ENCODE assay signal across 23 mouse cellular contexts in the genomic region with DNA sequence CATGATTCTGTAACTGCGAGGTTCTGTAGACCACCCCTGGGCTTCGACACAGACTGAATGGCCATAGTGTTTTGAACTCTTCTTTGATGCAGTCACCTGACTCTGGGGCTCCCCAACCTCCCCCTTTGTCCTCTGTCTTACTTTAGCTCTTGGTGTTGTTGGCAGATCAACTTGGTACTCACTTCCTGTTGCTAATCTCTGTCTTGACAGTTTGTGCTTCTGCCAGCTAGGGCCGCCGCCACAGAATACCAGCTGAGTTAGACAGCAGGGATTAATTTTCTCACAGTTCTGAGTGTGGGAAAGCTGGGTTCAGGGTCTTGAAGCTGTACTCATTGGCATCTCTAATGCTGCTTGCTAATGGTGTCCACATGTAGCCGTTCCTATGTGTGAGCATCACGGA.
DNase-seq lines count a peak whose midpoint lies in the region; ATAC-seq lines count a peak whose summit lies in the region.
"Had no signal": no experiment of that assay in that cellular context is flagged by ENCODE, and none has a peak within 500 bp of the region (broad histone marks: within the 10 kb centered on the region; RNA-seq: fewer than 3 reads in every experiment).

No protein-coding gene starts in this region.

- intact Hi-C loops in heart, postnatal 10 days (cut with DNase I): loop anchor here (10.0 kb wide), 1 partner anchor 90 kb away; no protein-coding TSS in a partner anchor

- no peak overlapping the region for H3K9ac ChIP-seq in embryonic facial prominence, embryonic 11.5 days (replicated peaks; ENCODE audit: low read length)
- H3K9ac ChIP-seq: embryonic facial prominence, embryonic 15.5 days; forebrain, embryonic 13.5 days; hindbrain, embryonic 15.5 days; intestine, embryonic 15.5 days; limb, embryonic 15.5 days; liver, embryonic 15.5 days; midbrain, embryonic 12.5 days; neural tube, embryonic 12.5 days had no signal

- H3K4me1 ChIP-seq in embryonic facial prominence, embryonic 11.5 days (ENCODE audit: control insufficient read depth, insufficient read depth, low read length): no peaks in the 10 kb centered on the region; the same call in 1 of the 2 replicates
- H3K4me1 ChIP-seq: liver, embryonic 15.5 days had no signal

- ATAC-seq in embryonic facial prominence, embryonic 11.5 days (replicated peaks; ENCODE audit: insufficient number of reproducible peaks, low FRiP score, low TSS enrichment, low read depth): no peak
- no peak for ATAC-seq in megakaryocyte progenitor cell, adult 5-6 weeks (replicated peaks; ENCODE audit: poor library complexity)
- ATAC-seq: forebrain, embryonic 13.5 days; intestine, embryonic 15.5 days had no signal

- DNase-seq in heart, postnatal 10 days: peak; percentile 12 to 22
- DNase-seq in heart, adult 9 months (ENCODE audit: low spot score in 2 of 2): no peak
- DNase-seq in lung, postnatal 14 days: peak; percentile 5
- no peak for DNase-seq in lung, postnatal 25 days (ENCODE audit: low spot score)
- peak; percentile 23 for DNase-seq in embryonic facial prominence, embryonic 11.5 days (ENCODE audit: low spot score)
- no peak for DNase-seq in retina, embryonic 14.5 days (ENCODE audit: low spot score)
- DNase-seq: adrenal gland, adult 8-10 months; cerebellum, postnatal 25 days; gastrocnemius, postnatal 14 days; heart, postnatal 14 days; right cerebral cortex, adult 18-20 months had no signal

- no peaks in the 10 kb centered on the region for H3K36me3 ChIP-seq in embryonic facial prominence, embryonic 11.5 days (replicated peaks; ENCODE audit: control insufficient read depth, insufficient read depth, low read depth, low read length)
- H3K36me3 ChIP-seq: embryonic facial prominence, embryonic 15.5 days; hindbrain, embryonic 15.5 days; intestine, embryonic 15.5 days; limb, embryonic 15.5 days; liver, embryonic 15.5 days; midbrain, embryonic 12.5 days; neural tube, embryonic 12.5 days had no signal

- H3K9me3 ChIP-seq in embryonic facial prominence, embryonic 11.5 days (replicated peaks; ENCODE audit: control insufficient read depth, low read length): no peaks in the 10 kb centered on the region
- H3K9me3 ChIP-seq: embryonic facial prominence, embryonic 15.5 days; forebrain, embryonic 13.5 days; hindbrain, embryonic 15.5 days; intestine, embryonic 15.5 days; limb, embryonic 15.5 days; liver, embryonic 15.5 days; midbrain, embryonic 12.5 days; neural tube, embryonic 12.5 days had no signal

- 63% methylated on average over 6 of the region's 6 CpGs for WGBS in embryonic facial prominence, embryonic 11.5 days

- no peak overlapping the region for H3K27ac ChIP-seq in embryonic facial prominence, embryonic 11.5 days (replicated peaks; ENCODE audit: low read depth, low read length)
- H3K27ac ChIP-seq: embryonic facial prominence, embryonic 15.5 days; forebrain, embryonic 13.5 days; hindbrain, embryonic 15.5 days; intestine, embryonic 15.5 days; kidney, postnatal 0 days; limb, embryonic 15.5 days; liver, embryonic 15.5 days; macrophage; midbrain, embryonic 12.5 days; neural tube, embryonic 12.5 days; stomach, postnatal 0 days had no signal

- no peak overlapping the region for H3K4me3 ChIP-seq in embryonic facial prominence, embryonic 11.5 days (ENCODE audit: low read depth, low read length)
- H3K4me3 ChIP-seq: embryonic facial prominence, embryonic 15.5 days; forebrain, embryonic 13.5 days; hindbrain, embryonic 15.5 days; intestine, embryonic 15.5 days; limb, embryonic 15.5 days; liver, embryonic 15.5 days; midbrain, embryonic 12.5 days; neural tube, embryonic 12.5 days had no signal

- H3K27me3 ChIP-seq in embryonic facial prominence, embryonic 11.5 days (ENCODE audit: control insufficient read depth, insufficient read depth, low read length): no peaks in the 10 kb centered on the region
- H3K27me3 ChIP-seq: embryonic facial prominence, embryonic 15.5 days; forebrain, embryonic 13.5 days; hindbrain, embryonic 15.5 days; intestine, embryonic 15.5 days; limb, embryonic 15.5 days; midbrain, embryonic 12.5 days; neural tube, embryonic 12.5 days had no signal

- H3K4me2 ChIP-seq in embryonic facial prominence, embryonic 11.5 days (ENCODE audit: low read depth, low read length): no peak overlapping the region
- H3K4me2 ChIP-seq: embryonic facial prominence, embryonic 15.5 days; forebrain, embryonic 13.5 days; hindbrain, embryonic 15.5 days; intestine, embryonic 15.5 days; limb, embryonic 15.5 days; liver, embryonic 15.5 days; midbrain, embryonic 12.5 days; neural tube, embryonic 12.5 days had no signal

Comparison
In these comparisons a context has a peak if more than half of its experiments do, and no peak if none do; other contexts are left out.
1. DNase-seq: peak in heart, postnatal 10 days (2 of 2), lung, postnatal 14 days (single experiment) and embryonic facial prominence, embryonic 11.5 days (single experiment); none in heart, adult 9 months (0 of 2), lung, postnatal 25 days (single experiment) and retina, embryonic 14.5 days (single experiment).